Mouse (Mus musculus) neural tube, embryonic 12.5 days (tissue): Measurements from ENCODE around the gene Ifna1. TPM values are rescaled to one million over a fixed set of nuclear protein-coding genes. Genes with fewer than 3 reads are reported as not detected.

ENCODE experiments used
- ATAC-seq: fragments of 200-750 bp; cut with Nextera tagmentation; 2 replicates; pipeline ENCODE4 v1.8.0; 2017; ENCODE audit warnings: low read depth, mild to moderate bottlenecking, moderate TSS enrichment, moderate library complexity; ENCODE audit not compliant: low FRiP score
- H3K27ac ChIP-seq: fragments of 300-500 bp; sonication (generic); 2 replicates; pipeline ENCODE4 v1.5.1; 2016
- H3K27me3 ChIP-seq: fragments of 300-500 bp; sonication (generic); replicated peaks from 2 replicates; pipeline ENCODE4 v1.6.1; 2016; ENCODE audit warnings: mild to moderate bottlenecking
- H3K36me3 ChIP-seq: fragments of 300-500 bp; sonication (generic); 2 replicates; pipeline ENCODE4 v1.6.1; 2016; ENCODE audit warnings: mild to moderate bottlenecking
- H3K4me1 ChIP-seq: fragments of 300-500 bp; sonication (generic); 2 replicates; pipeline ENCODE4 v1.6.1; 2016
- H3K4me2 ChIP-seq: fragments of 300-500 bp; sonication (generic); replicated peaks from 2 replicates; pipeline ENCODE4 v1.6.1; 2016; ENCODE audit warnings: mild to moderate bottlenecking
- H3K4me3 ChIP-seq: fragments of 300-500 bp; sonication (generic); 2 replicates; pipeline ENCODE4 v1.5.1; 2016
- H3K9ac ChIP-seq: fragments of 300-500 bp; sonication (generic); 2 replicates; pipeline ENCODE4 v1.6.1; 2016; ENCODE audit warnings: mild to moderate bottlenecking
- H3K9me3 ChIP-seq: fragments of 300-500 bp; sonication (generic); 2 replicates; pipeline ENCODE4 v1.6.1; 2016; ENCODE audit warnings: mild to moderate bottlenecking
- WGBS: fragments of 180-500 bp; shearing (Covaris S2); methylation state at CpG from one replicate; pipeline ENCODE4 v1.1.7; 2016; 5-methylcytosine and 5-hydroxymethylcytosine counted together
- polyA plus RNA-seq: library from polyadenylated mRNA; unstranded; fragments of >200 nt; fragmentation: Nextera tagmentation; extraction: Ambion mirVana; gene quantifications from 2 replicates; pipeline ENCODE4 v1.2.1, GENCODE M21; 2016

Ifna1 gene
- polyA plus RNA-seq, 1 experiment from 2014 or later = not detected

DNA sequence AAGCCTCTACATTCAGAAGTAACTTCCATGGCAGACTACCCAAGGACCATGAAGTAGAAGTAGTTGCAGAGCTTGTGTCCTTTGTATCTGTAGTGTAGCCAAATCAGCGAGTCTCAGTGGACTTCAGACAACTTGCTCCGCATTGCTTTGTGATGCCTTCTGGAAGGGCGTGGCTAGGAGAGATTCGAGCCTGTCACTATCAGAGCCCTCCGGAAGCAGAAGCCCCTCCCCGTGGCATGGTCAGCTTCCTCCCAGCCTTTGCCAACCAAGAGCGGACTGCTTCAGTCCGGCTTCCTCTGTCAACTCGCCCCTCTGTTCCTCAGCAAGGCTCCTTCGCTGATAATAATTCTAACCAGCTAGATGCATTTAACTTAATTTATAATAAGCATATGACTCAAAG lies 28.4 kb downstream of the Ifna1 start:
- 53% methylated on average over 10 of the region's 10 CpGs for WGBS
- H3K9me3 ChIP-seq = no peaks in the 10 kb centered on the region
- H3K4me3 ChIP-seq = no peak overlapping the region
- H3K4me2 ChIP-seq = no peak overlapping the region
- no peaks in the 10 kb centered on the region for H3K27me3 ChIP-seq
- H3K4me1 ChIP-seq = no peaks in the 10 kb centered on the region
- no peak overlapping the region for H3K27ac ChIP-seq
- no peaks in the 10 kb centered on the region for H3K36me3 ChIP-seq
- H3K9ac ChIP-seq = no peak overlapping the region
- no peak for ATAC-seq

- H3K4me1 ChIP-seq = no peaks in the 10 kb centered on the region
- H3K9me3 ChIP-seq = no peaks in the 10 kb centered on the region
- WGBS = 80% methylated on average over 4 of the region's 4 CpGs
- H3K4me3 ChIP-seq = no peak overlapping the region
- no peak for ATAC-seq
- H3K4me2 ChIP-seq = no peak overlapping the region
- no peak overlapping the region for H3K9ac ChIP-seq
- no peaks in the 10 kb centered on the region for H3K27me3 ChIP-seq
- no peak overlapping the region for H3K27ac ChIP-seq
- H3K36me3 ChIP-seq = no peaks in the 10 kb centered on the region
Observed at GRCm38 (mm10) chr4:88878772-88879171, 28.9 kb downstream of the Ifna1 start.

DNA sequence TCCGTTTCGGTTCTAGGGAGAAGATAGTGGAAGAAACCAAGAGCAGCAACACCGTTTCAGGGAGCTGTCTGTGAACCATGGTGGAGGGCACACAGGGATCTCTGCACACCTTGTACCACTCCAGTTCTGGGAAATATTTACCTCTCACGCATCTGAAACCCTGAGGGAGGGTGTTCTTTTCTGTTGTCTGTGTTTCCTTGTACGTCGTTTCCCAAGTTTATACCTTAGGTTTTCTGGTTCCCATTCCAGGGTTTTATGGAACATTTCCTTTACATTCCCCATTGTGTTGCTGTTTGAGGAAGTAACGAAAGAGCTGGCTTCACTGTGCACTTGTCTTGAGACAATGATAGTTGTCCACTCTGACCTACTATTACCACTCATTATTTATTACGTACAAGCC lies 30.2 kb downstream of the Ifna1 start, which contains the start of gene Ifne:
Gene Ifne, minus strand, starts transcription at position 101 of the 400 bp plus-strand sequence.
- Histone ChIP-seq H3K27ac (no peak within 1 kb of the TSS), H3K4me2 (no peak within 1 kb of the TSS), H3K27me3 (no peaks in the 10 kb centered on the region), H3K9ac (no peak within 1 kb of the TSS), H3K9me3 (no peaks in the 10 kb centered on the region), H3K36me3 (no peaks in the 10 kb centered on the region), H3K4me3 (no peak within 1 kb of the TSS), H3K4me1 (no peaks in the 10 kb centered on the region)
- 79% methylated on average over 8 of the region's 8 CpGs for WGBS
- no peak for ATAC-seq

DNA sequence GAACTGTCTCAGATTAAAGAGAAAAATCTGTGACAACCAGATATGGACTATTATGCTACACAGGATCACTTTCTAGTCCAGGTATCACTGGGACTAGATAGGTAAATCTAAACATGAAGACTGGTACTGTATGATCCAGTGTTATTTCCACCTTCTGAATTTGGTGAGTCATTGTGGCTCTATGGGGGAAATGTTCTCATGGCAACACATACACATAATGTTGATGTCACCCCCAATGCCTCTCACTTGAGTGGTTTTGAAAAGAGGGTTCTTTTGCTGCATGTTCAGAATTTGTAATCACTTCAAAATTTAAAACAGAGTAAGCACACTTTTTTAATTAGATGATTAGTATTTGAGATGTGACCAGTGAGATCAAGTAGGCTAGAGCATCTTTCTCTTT lies 38.3 kb downstream of the Ifna1 start:
- H3K27me3 ChIP-seq = no peaks in the 10 kb centered on the region
- no peaks in the 10 kb centered on the region for H3K9me3 ChIP-seq
- no peak for ATAC-seq
- no peak overlapping the region for H3K27ac ChIP-seq
- H3K4me1 ChIP-seq = no peaks in the 10 kb centered on the region
- no peak overlapping the region for H3K4me3 ChIP-seq
- no peak overlapping the region for H3K4me2 ChIP-seq
- H3K36me3 ChIP-seq = no peaks in the 10 kb centered on the region
- H3K9ac ChIP-seq = no peak overlapping the region

DNA sequence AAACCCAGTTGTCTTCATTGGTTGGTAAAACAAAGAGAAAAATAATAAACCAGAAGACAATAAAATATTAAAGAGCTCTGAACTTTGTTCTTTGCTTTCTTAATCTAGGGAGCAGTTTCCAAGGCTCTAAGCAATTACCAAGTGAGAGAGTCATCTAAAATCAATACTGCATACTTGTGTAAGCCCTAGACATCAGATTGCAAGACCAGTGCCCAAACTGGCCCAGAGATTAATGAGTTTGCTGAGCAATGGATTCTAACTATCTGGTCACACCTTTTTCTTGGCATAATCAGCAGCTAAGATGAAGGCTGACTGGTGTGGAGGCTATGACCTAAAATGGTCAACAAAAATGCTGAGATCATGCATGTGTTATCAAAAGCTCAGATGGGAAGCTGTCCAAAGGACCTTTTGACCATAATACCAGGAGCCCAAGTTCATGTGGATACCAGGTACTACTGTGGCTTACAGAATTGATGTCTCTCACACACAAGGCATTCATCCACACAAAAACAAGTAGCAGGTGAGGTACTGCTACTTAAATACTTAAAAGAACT lies 43.4 kb downstream of the Ifna1 start:
- H3K27ac ChIP-seq = no peak overlapping the region
- no peak overlapping the region for H3K4me3 ChIP-seq
- no peaks in the 10 kb centered on the region for H3K36me3 ChIP-seq
- no peaks in the 10 kb centered on the region for H3K27me3 ChIP-seq
- no peak overlapping the region for H3K4me2 ChIP-seq
- H3K4me1 ChIP-seq = no peaks in the 10 kb centered on the region
- no peak overlapping the region for H3K9ac ChIP-seq
- ATAC-seq = no peak
- H3K9me3 ChIP-seq = no peaks in the 10 kb centered on the region

Other genes starting within 250 kb of the Ifna1 start
- not detected in 2 replicates for gene Ifna12, start 246.7 kb upstream of the Ifna1 start, polyA plus RNA-seq
- gene C87499, start 215.7 kb upstream of the Ifna1 start, polyA plus RNA-seq = not detected in 2 replicates
- gene Ifna13, start 205.6 kb upstream of the Ifna1 start, polyA plus RNA-seq = not detected in 2 replicates
- gene Ifna16, start 173.2 kb upstream of the Ifna1 start, polyA plus RNA-seq = not detected in 2 replicates
- not detected in 2 replicates for gene Ifna2, start 166.2 kb upstream of the Ifna1 start, polyA plus RNA-seq
- gene Ifnab, start 158.7 kb upstream of the Ifna1 start, polyA plus RNA-seq = not detected in 2 replicates
- 1.6 and 2.0 TPM in 2 replicates for gene Gm26566, start 128.3 kb upstream of the Ifna1 start, polyA plus RNA-seq
- 127 and 132 TPM in 2 replicates for gene Klhl9, start 127.6 kb upstream of the Ifna1 start, polyA plus RNA-seq
- gene Gm13271, start 95.2 kb upstream of the Ifna1 start, polyA plus RNA-seq = not detected in 2 replicates
- 0.32 and 0.46 TPM in 2 replicates for gene Gm13283, start 90.0 kb upstream of the Ifna1 start, polyA plus RNA-seq
- 0.22 TPM in 1 of 2 replicates, not detected in the other for gene Gm13290, start 76.3 kb upstream of the Ifna1 start, polyA plus RNA-seq
- not detected in 2 replicates for gene Gm13289, start 73.2 kb upstream of the Ifna1 start, polyA plus RNA-seq
- gene Gm13272, start 70.2 kb upstream of the Ifna1 start, polyA plus RNA-seq = not detected in 2 replicates
- not detected in 2 replicates for gene Ifnz, start 68.0 kb upstream of the Ifna1 start, polyA plus RNA-seq
- not detected in 2 replicates for gene Gm13276, start 64.4 kb upstream of the Ifna1 start, polyA plus RNA-seq
- not detected in 2 replicates for gene Gm13277, start 61.5 kb upstream of the Ifna1 start, polyA plus RNA-seq
- not detected in 2 replicates for gene Gm13278, start 58.5 kb upstream of the Ifna1 start, polyA plus RNA-seq
- not detected in 2 replicates for gene Gm13275, start 55.6 kb upstream of the Ifna1 start, polyA plus RNA-seq
- not detected in 2 replicates for gene Gm13279, start 52.7 kb upstream of the Ifna1 start, polyA plus RNA-seq
- gene Gm13285, start 50.4 kb upstream of the Ifna1 start, polyA plus RNA-seq = 0.58 and 0.77 TPM in 2 replicates
- gene Gm13287, start 46.8 kb upstream of the Ifna1 start, polyA plus RNA-seq = not detected in 2 replicates
- not detected in 2 replicates for gene Gm13288, start 44.6 kb upstream of the Ifna1 start, polyA plus RNA-seq
- not detected in 2 replicates for gene Ifna7, start 33.9 kb upstream of the Ifna1 start, polyA plus RNA-seq
- not detected in 2 replicates for gene Ifna11, start 30.1 kb upstream of the Ifna1 start, polyA plus RNA-seq
- not detected in 2 replicates for gene Ifna6, start 22.7 kb upstream of the Ifna1 start, polyA plus RNA-seq
- gene Ifna5, start 14.6 kb upstream of the Ifna1 start, polyA plus RNA-seq = not detected in 2 replicates
- not detected in 2 replicates for gene Ifna4, start 8.2 kb upstream of the Ifna1 start, polyA plus RNA-seq
- not detected in 2 replicates for gene Ifne, start 30.1 kb downstream of the Ifna1 start, polyA plus RNA-seq